Mouse (Mus musculus) myocyte (in vitro differentiated cells): ENCODE measurements around the gene Spata21.

Source experiments
- CEBPB ChIP-seq: IDR thresholded peaks from 2 replicates; pipeline ENCODE4 v1.6.1; 2011; ENCODE audit warnings: mild to moderate bottlenecking, moderate library complexity; ENCODE audit not compliant: poor library complexity, insufficient read depth, severe bottlenecking
- E2F4 ChIP-seq: IDR thresholded peaks from one replicate; pipeline ENCODE4 v1.6.1; 2011; ENCODE audit warnings: mild to moderate bottlenecking, control low read depth, moderate library complexity; ENCODE audit not compliant: insufficient read depth
- MAX ChIP-seq: IDR thresholded peaks from one replicate; pipeline ENCODE4 v1.6.1; 2011; ENCODE audit warnings: low read depth, mild to moderate bottlenecking, control low read depth
- MYOD1 ChIP-seq, 3 experiments: IDR thresholded peaks; one replicate each; pipeline ENCODE4 v1.6.1; 2011; ENCODE audit warnings: control low read depth in 2 of 3, low read depth in 2 of 3, mild to moderate bottlenecking in 2 of 3, moderate library complexity in 1 of 3; ENCODE audit not compliant: insufficient read length in 2 of 3, control insufficient read depth in 1 of 3
- POLR2A ChIP-seq: IDR thresholded peaks from one replicate; pipeline ENCODE4 v1.6.1; 2011; ENCODE audit warnings: low read depth, mild to moderate bottlenecking, control low read depth, moderate library complexity; ENCODE audit not compliant: insufficient read length
- POLR2AphosphoS2 ChIP-seq: IDR thresholded peaks from one replicate; pipeline ENCODE4 v1.6.1; 2011; ENCODE audit warnings: low read depth, control low read depth; ENCODE audit not compliant: insufficient read length
- REST ChIP-seq: IDR thresholded peaks from one replicate; pipeline ENCODE4 v1.6.1; 2011; ENCODE audit warnings: mild to moderate bottlenecking, control low read depth, moderate library complexity; ENCODE audit not compliant: insufficient read depth, insufficient read length
- SRF ChIP-seq: IDR thresholded peaks from one replicate; pipeline ENCODE4 v1.6.1; 2011; ENCODE audit warnings: low read depth; ENCODE audit not compliant: control insufficient read depth, insufficient read length
- TCF12 ChIP-seq: IDR thresholded peaks from one replicate; pipeline ENCODE4 v1.6.1; 2011; ENCODE audit warnings: mild to moderate bottlenecking, control low read depth; ENCODE audit not compliant: poor library complexity, insufficient read depth, severe bottlenecking
- USF1 ChIP-seq: IDR thresholded peaks from one replicate; pipeline ENCODE4 v1.6.1; 2011; ENCODE audit warnings: low read depth, mild to moderate bottlenecking, control low read depth, moderate library complexity

- TF ChIP-seq TCF12 (no peak), REST (no peak), POLR2A (no peak), POLR2AphosphoS2 (no peak), USF1 (no peak), MAX (no peak), E2F4 (no peak), SRF (no peak), MYOD1 (IDR thresholded peaks at IDR 0.05; ENCODE audit: control insufficient read depth in 1 of 3, insufficient read length in 2 of 3, low read depth in 2 of 3) (no peak), CEBPB (no peak)
Observed at GRCm38 (mm10) chr4:141101855-141102254, 13.7 kb downstream of the Spata21 start.
